Mouse (Mus musculus): Measurements from ENCODE around the gene Lrch3.
A peak's percentile ranks its signal among the peaks of the same experiment; 100 is the strongest.

Lrch3 gene

GRCm38 (mm10) chr16:32984631-32985030, 70.7 kb downstream of the Lrch3 start:
- no peak for DNase-seq (ENCODE audit: low read depth, low spot score)
- no peaks in the 10 kb centered on the region for H3K27me3 ChIP-seq (ENCODE audit: control insufficient read depth, insufficient read depth, low read length, poor library complexity, severe bottlenecking)
- H3K36me3 ChIP-seq (ENCODE audit: control insufficient read depth, insufficient read depth, low read length, poor library complexity, severe bottlenecking) = peaks cover 16% of the 10 kb centered on the region

GRCm38 (mm10) chr16:32992158-32992557, 78.3 kb downstream of the Lrch3 start:
- no peak for DNase-seq (ENCODE audit: low read depth, low spot score)
- peaks cover 6% of the 10 kb centered on the region; the same call in 1 of the 2 replicates for H3K36me3 ChIP-seq (ENCODE audit: control insufficient read depth, insufficient read depth, low read length, poor library complexity, severe bottlenecking)
- no peaks in the 10 kb centered on the region for H3K27me3 ChIP-seq (ENCODE audit: control insufficient read depth, insufficient read depth, low read length, poor library complexity, severe bottlenecking)

GRCm38 (mm10) chr16:33005216-33005615, 91.3 kb downstream of the Lrch3 start:
- H3K36me3 ChIP-seq (ENCODE audit: control insufficient read depth, insufficient read depth, low read length, poor library complexity, severe bottlenecking) = peaks cover 10% of the 10 kb centered on the region
- H3K27me3 ChIP-seq (ENCODE audit: control insufficient read depth, insufficient read depth, low read length, poor library complexity, severe bottlenecking) = no peaks in the 10 kb centered on the region
- no peak for DNase-seq (ENCODE audit: low read depth, low spot score)

- no peaks in the 10 kb centered on the region for H3K27me3 ChIP-seq (ENCODE audit: control insufficient read depth, insufficient read depth, low read length, poor library complexity, severe bottlenecking)
- DNase-seq (ENCODE audit: low read depth, low spot score) = no peak
- H3K36me3 ChIP-seq (ENCODE audit: control insufficient read depth, insufficient read depth, low read length, poor library complexity, severe bottlenecking) = peaks cover 10% of the 10 kb centered on the region
Observed at GRCm38 (mm10) chr16:33006888-33007287, 93.0 kb downstream of the Lrch3 start.

GRCm38 (mm10) chr16:33007436-33007835, 93.5 kb downstream of the Lrch3 start:
- Histone ChIP-seq H3K27me3 (ENCODE audit: control insufficient read depth, insufficient read depth, low read length, poor library complexity, severe bottlenecking) (no peaks in the 10 kb centered on the region), H3K36me3 (ENCODE audit: control insufficient read depth, insufficient read depth, low read length, poor library complexity, severe bottlenecking) (peaks cover 10% of the 10 kb centered on the region)
- no peak for DNase-seq (ENCODE audit: low read depth, low spot score)

- DNase-seq (ENCODE audit: low read depth, low spot score) = no peak
- Histone ChIP-seq H3K27me3 (ENCODE audit: control insufficient read depth, insufficient read depth, low read length, poor library complexity, severe bottlenecking) (no peaks in the 10 kb centered on the region), H3K36me3 (ENCODE audit: control insufficient read depth, insufficient read depth, low read length, poor library complexity, severe bottlenecking) (peaks cover 6% of the 10 kb centered on the region)
Observed at GRCm38 (mm10) chr16:33010166-33010565, 96.3 kb downstream of the Lrch3 start.

GRCm38 (mm10) chr16:33013801-33014200, 99.9 kb downstream of the Lrch3 start:
- peaks cover 1% of the 10 kb centered on the region for H3K36me3 ChIP-seq (ENCODE audit: control insufficient read depth, insufficient read depth, low read length, poor library complexity, severe bottlenecking)
- no peaks in the 10 kb centered on the region for H3K27me3 ChIP-seq (ENCODE audit: control insufficient read depth, insufficient read depth, low read length, poor library complexity, severe bottlenecking)
- no peak for DNase-seq (ENCODE audit: low read depth, low spot score)

GRCm38 (mm10) chr16:33014921-33015320, 101.0 kb downstream of the Lrch3 start:
- no peaks in the 10 kb centered on the region for H3K27me3 ChIP-seq (ENCODE audit: control insufficient read depth, insufficient read depth, low read length, poor library complexity, severe bottlenecking)
- DNase-seq (ENCODE audit: low read depth, low spot score) = no peak
- H3K36me3 ChIP-seq (ENCODE audit: control insufficient read depth, insufficient read depth, low read length, poor library complexity, severe bottlenecking) = no peaks in the 10 kb centered on the region; the same call in 1 of the 2 replicates

GRCm38 (mm10) chr16:33015396-33015907, 101.6 kb downstream of the Lrch3 start:
- Histone ChIP-seq H3K36me3 (ENCODE audit: control insufficient read depth, insufficient read depth, low read length, poor library complexity, severe bottlenecking) (no peaks in the 10 kb centered on the region; the same call in 1 of the 2 replicates), H3K27me3 (ENCODE audit: control insufficient read depth, insufficient read depth, low read length, poor library complexity, severe bottlenecking) (no peaks in the 10 kb centered on the region)
- DNase-seq (ENCODE audit: low read depth, low spot score) = no peak

- no peak for DNase-seq (ENCODE audit: low read depth, low spot score)
- H3K36me3 ChIP-seq (ENCODE audit: control insufficient read depth, insufficient read depth, low read length, poor library complexity, severe bottlenecking) = no peaks in the 10 kb centered on the region; the same call in 1 of the 2 replicates
- H3K27me3 ChIP-seq (ENCODE audit: control insufficient read depth, insufficient read depth, low read length, poor library complexity, severe bottlenecking) = no peaks in the 10 kb centered on the region
Observed at GRCm38 (mm10) chr16:33015986-33016385, 102.1 kb downstream of the Lrch3 start.

- no peak for DNase-seq (ENCODE audit: low read depth, low spot score)
- Histone ChIP-seq H3K27me3 (ENCODE audit: control insufficient read depth, insufficient read depth, low read length, poor library complexity, severe bottlenecking) (no peaks in the 10 kb centered on the region), H3K36me3 (ENCODE audit: control insufficient read depth, insufficient read depth, low read length, poor library complexity, severe bottlenecking) (no peaks in the 10 kb centered on the region; the same call in 1 of the 2 replicates)
Observed at GRCm38 (mm10) chr16:33017677-33018349, 103.9 kb downstream of the Lrch3 start.

- DNase-seq (ENCODE audit: low read depth, low spot score) = no peak
- H3K36me3 ChIP-seq (ENCODE audit: control insufficient read depth, insufficient read depth, low read length, poor library complexity, severe bottlenecking) = no peaks in the 10 kb centered on the region
Observed at GRCm38 (mm10) chr16:33019117-33019770, 105.3 kb downstream of the Lrch3 start.

GRCm38 (mm10) chr16:33021381-33021780, 107.5 kb downstream of the Lrch3 start:
- H3K27me3 ChIP-seq (ENCODE audit: control insufficient read depth, insufficient read depth, low read length, poor library complexity, severe bottlenecking) = no peaks in the 10 kb centered on the region
- DNase-seq (ENCODE audit: low read depth, low spot score) = no peak

More at GRCm38 (mm10) chr16:33019117-33019770, 105.3 kb downstream of the Lrch3 start:
- H3K27me3 ChIP-seq (ENCODE audit: control insufficient read depth, insufficient read depth, low read length, poor library complexity, severe bottlenecking) = no peaks in the 10 kb centered on the region

GRCm38 (mm10) chr16:33023750-33024149, 109.8 kb downstream of the Lrch3 start:
- H3K27me3 ChIP-seq (ENCODE audit: control insufficient read depth, insufficient read depth, low read length, poor library complexity, severe bottlenecking) = no peaks in the 10 kb centered on the region
- H3K36me3 ChIP-seq (ENCODE audit: control insufficient read depth, insufficient read depth, low read length, poor library complexity, severe bottlenecking) = no peaks in the 10 kb centered on the region
- peak; percentile 90 for DNase-seq (ENCODE audit: low read depth, low spot score)

More at GRCm38 (mm10) chr16:33021381-33021780, 107.5 kb downstream of the Lrch3 start:
- no peaks in the 10 kb centered on the region for H3K36me3 ChIP-seq (ENCODE audit: control insufficient read depth, insufficient read depth, low read length, poor library complexity, severe bottlenecking)

GRCm38 (mm10) chr16:33024456-33025104, 110.7 kb downstream of the Lrch3 start:
- Histone ChIP-seq H3K27me3 (ENCODE audit: control insufficient read depth, insufficient read depth, low read length, poor library complexity, severe bottlenecking) (no peaks in the 10 kb centered on the region), H3K36me3 (ENCODE audit: control insufficient read depth, insufficient read depth, low read length, poor library complexity, severe bottlenecking) (no peaks in the 10 kb centered on the region)
- DNase-seq (ENCODE audit: low read depth, low spot score) = no peak

All from splenic B cell, adult 2 months (primary cell).